Mouse (Mus musculus) intestine, embryonic 15.5 days (tissue): ENCODE results near the gene Gprasp1. TPM values are rescaled to one million over a fixed set of nuclear protein-coding genes. Genes with fewer than 3 reads are reported as not detected.
A peak's percentile ranks its signal among the peaks of the same experiment; 100 is the strongest.
"Not testable (repeated sequence)": the region's sequence is repeated elsewhere in the genome, so short reads cannot be mapped to it uniquely, and the experiment has no call there.

Source experiments
- ATAC-seq: fragments of 200-750 bp; cut with Nextera tagmentation; 2 replicates; pipeline ENCODE4 v1.8.0; 2017; ENCODE audit warnings: moderate TSS enrichment, moderate library complexity
- H3K27ac ChIP-seq: fragments of 300-500 bp; sonication (generic); 2 replicates; pipeline ENCODE4 v1.5.1; 2015; ENCODE audit warnings: mild to moderate bottlenecking, inconsistent platforms
- H3K27me3 ChIP-seq: fragments of 300-500 bp; sonication (generic); replicated peaks from 2 replicates; pipeline ENCODE4 v1.6.1; 2015; ENCODE audit warnings: inconsistent platforms
- H3K36me3 ChIP-seq: fragments of 300-500 bp; sonication (generic); 2 replicates; pipeline ENCODE4 v1.6.1; 2015; ENCODE audit warnings: inconsistent platforms
- H3K4me1 ChIP-seq: fragments of 300-500 bp; sonication (generic); replicated peaks from 2 replicates; pipeline ENCODE4 v1.6.1; 2015; ENCODE audit warnings: inconsistent platforms
- H3K4me2 ChIP-seq: fragments of 300-500 bp; sonication (generic); replicated peaks from 2 replicates; pipeline ENCODE4 v1.6.1; 2015; ENCODE audit warnings: mild to moderate bottlenecking, inconsistent platforms
- H3K4me3 ChIP-seq: fragments of 300-500 bp; sonication (generic); replicated peaks from 2 replicates; pipeline ENCODE4 v1.5.1; 2015; ENCODE audit warnings: inconsistent platforms
- H3K9ac ChIP-seq: fragments of 300-500 bp; sonication (generic); 2 replicates; pipeline ENCODE4 v1.6.1; 2015; ENCODE audit warnings: inconsistent platforms
- H3K9me3 ChIP-seq: fragments of 300-500 bp; sonication (generic); 2 replicates; pipeline ENCODE4 v1.6.1; 2016; ENCODE audit warnings: inconsistent platforms
- WGBS: fragments of 180-500 bp; shearing (Covaris S2); methylation state at CpG from one replicate; pipeline ENCODE4 v1.1.7; 2015; 5-methylcytosine and 5-hydroxymethylcytosine counted together
- polyA plus RNA-seq: library from polyadenylated mRNA; unstranded; fragments of >200 nt; fragmentation: Nextera tagmentation; extraction: Ambion mirVana; gene quantifications from 2 replicates; pipeline ENCODE4 v1.2.1, GENCODE M21; 2015

The Gprasp1 gene
- polyA plus RNA-seq, 1 experiment from 2014 or later: 30.0 TPM

- Histone ChIP-seq H3K36me3 (no peaks in the 10 kb centered on the region), H3K27me3 (no peaks in the 10 kb centered on the region), H3K27ac (no peak overlapping the region), H3K4me2 (no peak overlapping the region), H3K9me3 (no peaks in the 10 kb centered on the region), H3K4me3 (no peak overlapping the region), H3K9ac (no peak overlapping the region), H3K4me1 (no peaks in the 10 kb centered on the region)
- 45% methylated on average over 2 of the region's 2 CpGs for WGBS
- ATAC-seq: peak; percentile 82
Observed at GRCm38 (mm10) chrX:135768565-135768964, 26.0 kb downstream of the Gprasp1 start.

GRCm38 (mm10) chrX:135791536-135791935 is 49.0 kb downstream of the Gprasp1 start:
- no peak for ATAC-seq
- no peak overlapping the region for H3K9ac ChIP-seq
- no peaks in the 10 kb centered on the region for H3K4me1 ChIP-seq
- H3K36me3 ChIP-seq: no peaks in the 10 kb centered on the region
- no peak overlapping the region for H3K4me2 ChIP-seq
- H3K27ac ChIP-seq: no peak overlapping the region
- no peak overlapping the region for H3K4me3 ChIP-seq
- no peaks in the 10 kb centered on the region for H3K9me3 ChIP-seq
- no peaks in the 10 kb centered on the region for H3K27me3 ChIP-seq

- WGBS: 61% methylated on average over 6 of the region's 6 CpGs
- Histone ChIP-seq H3K27me3 (no peaks in the 10 kb centered on the region), H3K27ac (no peak overlapping the region), H3K9ac (no peak overlapping the region), H3K4me1 (no peaks in the 10 kb centered on the region), H3K36me3 (no peaks in the 10 kb centered on the region), H3K4me2 (no peak overlapping the region), H3K9me3 (no peaks in the 10 kb centered on the region), H3K4me3 (no peak overlapping the region)
- no peak for ATAC-seq
Observed at GRCm38 (mm10) chrX:135792326-135792725, 49.8 kb downstream of the Gprasp1 start.

- H3K27me3 ChIP-seq, H3K9me3 ChIP-seq, H3K36me3 ChIP-seq, H3K27ac ChIP-seq, H3K4me1 ChIP-seq: not testable (repeated sequence)
- peak overlapping the region; percentile 45; the same call in 1 of the 2 replicates for H3K9ac ChIP-seq
- H3K4me2 ChIP-seq: peak overlapping the region; percentile 64
- peak overlapping the region; percentile 50 for H3K4me3 ChIP-seq
- ATAC-seq: peak; percentile 92
- WGBS: 23% methylated on average over 26 of the region's 27 CpGs
Observed at GRCm38 (mm10) chrX:135795591-135796304, 53.2 kb downstream of the Gprasp1 start.

- not testable (repeated sequence) for H3K27ac ChIP-seq, H3K4me1 ChIP-seq, H3K36me3 ChIP-seq, H3K27me3 ChIP-seq, H3K9me3 ChIP-seq
- peak overlapping the region; percentile 50 for H3K4me3 ChIP-seq
- peak overlapping the region; percentile 45; the same call in 1 of the 2 replicates for H3K9ac ChIP-seq
- peak; percentile 75 for ATAC-seq
- H3K4me2 ChIP-seq: peak overlapping the region; percentile 64
- WGBS: 23% methylated on average over 26 of the region's 26 CpGs
Observed at GRCm38 (mm10) chrX:135796305-135797211, 54.0 kb downstream of the Gprasp1 start.

GRCm38 (mm10) chrX:135797212-135797644 is 54.7 kb downstream of the Gprasp1 start, which contains the start of gene Bhlhb9:
Gene Bhlhb9, plus strand, starts transcription at chrX:135797594.
- Histone ChIP-seq H3K4me3 (peak within 1 kb of the TSS; percentile 50), H3K4me2 (peak within 1 kb of the TSS; percentile 64), H3K9ac (peak within 1 kb of the TSS; percentile 45; the same call in 1 of the 2 replicates)
- not testable (repeated sequence) for H3K27me3 ChIP-seq, H3K36me3 ChIP-seq, H3K4me1 ChIP-seq, H3K27ac ChIP-seq, H3K9me3 ChIP-seq
- 18% methylated on average over 4 of the region's 5 CpGs for WGBS
- ATAC-seq: peak; percentile 39

GRCm38 (mm10) chrX:135804149-135804548 is 61.6 kb downstream of the Gprasp1 start:
- WGBS: 83% methylated on average over 3 of the region's 3 CpGs
- Histone ChIP-seq H3K27me3 (no peaks in the 10 kb centered on the region), H3K27ac (no peak overlapping the region), H3K36me3 (no peaks in the 10 kb centered on the region), H3K4me2 (no peak overlapping the region), H3K4me3 (no peak overlapping the region), H3K9ac (no peak overlapping the region), H3K9me3 (no peaks in the 10 kb centered on the region), H3K4me1 (no peaks in the 10 kb centered on the region)
- ATAC-seq: no peak

GRCm38 (mm10) chrX:135805780-135806179 is 63.2 kb downstream of the Gprasp1 start:
- H3K27ac ChIP-seq: no peak overlapping the region
- no peaks in the 10 kb centered on the region for H3K27me3 ChIP-seq
- no peaks in the 10 kb centered on the region for H3K9me3 ChIP-seq
- H3K9ac ChIP-seq: no peak overlapping the region
- 19% methylated on average over 1 of the region's 1 CpGs for WGBS
- H3K4me2 ChIP-seq: no peak overlapping the region
- H3K4me3 ChIP-seq: no peak overlapping the region
- no peaks in the 10 kb centered on the region for H3K36me3 ChIP-seq
- ATAC-seq: no peak
- no peaks in the 10 kb centered on the region for H3K4me1 ChIP-seq

GRCm38 (mm10) chrX:135835896-135836295 is 93.4 kb downstream of the Gprasp1 start:
- WGBS: 61% methylated on average over 1 of the region's 1 CpGs
- H3K9ac ChIP-seq, H3K27ac ChIP-seq, H3K4me2 ChIP-seq, H3K27me3 ChIP-seq, H3K36me3 ChIP-seq, H3K4me1 ChIP-seq, H3K4me3 ChIP-seq, H3K9me3 ChIP-seq, ATAC-seq: not testable (repeated sequence)

GRCm38 (mm10) chrX:135837896-135838295 is 95.4 kb downstream of the Gprasp1 start:
- Histone ChIP-seq H3K4me2 (no peak overlapping the region), H3K27ac (no peak overlapping the region)
- ATAC-seq: no peak

GRCm38 (mm10) chrX:135838521-135839360 is 96.2 kb downstream of the Gprasp1 start, which contains the start of gene Gprasp2:
Gene Gprasp2, plus strand, starts transcription at chrX:135839034.
- WGBS: 24% methylated on average over 31 of the region's 32 CpGs
- H3K4me2 ChIP-seq: peak within 1 kb of the TSS; percentile 76
- peak; percentile 89 for ATAC-seq
- H3K9me3 ChIP-seq, H3K27me3 ChIP-seq, H3K27ac ChIP-seq, H3K36me3 ChIP-seq, H3K4me1 ChIP-seq: not testable (repeated sequence)
- peak within 1 kb of the TSS; percentile 44 for H3K4me3 ChIP-seq
- peak within 1 kb of the TSS; percentile 34 for H3K9ac ChIP-seq

More at GRCm38 (mm10) chrX:135837896-135838295, 95.4 kb downstream of the Gprasp1 start:
- no peaks in the 10 kb centered on the region for H3K9me3 ChIP-seq
- no peak overlapping the region for H3K4me3 ChIP-seq
- no peaks in the 10 kb centered on the region for H3K36me3 ChIP-seq
- H3K4me1 ChIP-seq: no peaks in the 10 kb centered on the region
- H3K27me3 ChIP-seq: no peaks in the 10 kb centered on the region
- no peak overlapping the region for H3K9ac ChIP-seq
- 72% methylated on average over 2 of the region's 2 CpGs for WGBS
